Comparison of ENCODE assay signal across 8 mouse cellular contexts in the genomic region with DNA sequence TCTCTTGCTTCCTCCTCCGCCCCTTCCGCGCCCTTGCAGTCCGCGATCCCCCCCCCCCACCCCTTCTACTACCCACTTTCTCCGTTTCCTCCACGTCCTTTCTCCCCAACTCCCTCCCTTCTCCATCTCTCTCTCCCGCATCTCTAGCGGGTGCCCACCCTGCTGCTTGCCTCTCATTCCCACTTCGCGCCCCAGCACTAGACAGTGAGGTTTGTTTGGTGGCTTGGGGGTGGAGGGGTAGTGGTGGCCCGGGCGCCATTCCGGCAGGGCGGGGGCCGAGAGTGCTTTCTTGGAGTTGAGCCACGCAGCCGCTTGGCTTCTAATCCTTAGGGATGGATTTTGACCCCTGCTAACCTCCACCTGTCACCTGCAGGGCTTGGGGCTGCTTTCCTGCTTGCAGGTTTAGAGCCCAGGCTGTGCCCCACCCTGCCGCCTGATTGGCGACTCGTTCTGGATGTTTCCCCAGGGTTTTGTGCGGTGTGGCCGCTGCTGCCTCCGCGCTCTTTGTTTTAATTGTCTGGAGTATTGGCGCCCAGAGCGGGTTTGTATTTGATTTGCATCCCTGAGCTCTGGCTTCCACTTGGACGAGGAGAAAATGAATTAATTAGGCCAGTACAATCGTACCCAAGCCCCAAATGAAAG. TPM values are rescaled to one million over a fixed set of nuclear protein-coding genes. Genes with fewer than 3 reads are reported as not detected.
DNase-seq lines count a peak whose midpoint lies in the region; ATAC-seq lines count a peak whose summit lies in the region.

A gene (minus strand): TSS at position 217 of the 642 bp plus-strand sequence.

- ATAC-seq in embryonic facial prominence, embryonic 14.5 days (ENCODE audit: low read depth) = peak; percentile 37
- ATAC-seq in hematopoietic stem cell, adult 5-6 weeks (replicated peaks in 1 of 2; ENCODE audit: insufficient read depth in 1 of 2, low FRiP score in 2 of 2, low TSS enrichment in 1 of 2, low read depth in 1 of 2, poor library complexity in 2 of 2, severe bottlenecking in 2 of 2) = peak; percentile 10 to 29; a peak in 2 of 4 replicates

- peaks cover 44% of the 10 kb centered on the region for H3K27me3 ChIP-seq in embryonic facial prominence, embryonic 14.5 days (replicated peaks; ENCODE audit: control insufficient read depth, insufficient read depth, low read length)

- no peaks in the 10 kb centered on the region for H3K36me3 ChIP-seq in embryonic facial prominence, embryonic 14.5 days (ENCODE audit: control insufficient read depth, insufficient read depth, low read length)

- WGBS in embryonic facial prominence, embryonic 14.5 days = under 1% methylated on average over 22 of the region's 29 CpGs

- no peaks in the 10 kb centered on the region for H3K9me3 ChIP-seq in embryonic facial prominence, embryonic 14.5 days (ENCODE audit: control insufficient read depth, low read length)

- no peaks in the 10 kb centered on the region for H3K4me1 ChIP-seq in embryonic facial prominence, embryonic 14.5 days (ENCODE audit: control insufficient read depth, insufficient read depth, low read length)

- peak within 1 kb of the TSS; percentile 99 for H3K4me2 ChIP-seq in embryonic facial prominence, embryonic 14.5 days (ENCODE audit: low read depth, low read length)

- peak; percentile 21 to 60 for DNase-seq in adrenal gland, adult (ENCODE audit: inconsistent age in 2 of 2, low spot score in 1 of 2)
- DNase-seq in adrenal gland, adult 8-10 months = no peak
- DNase-seq in ZHBTc4 (ENCODE audit: low read depth, low spot score) = peak; percentile 57
- peak; percentile 41 for DNase-seq in embryonic facial prominence, embryonic 14.5 days (ENCODE audit: low spot score)
- DNase-seq in layer of hippocampus, postnatal 25 days (ENCODE audit: extremely low spot score in 1 of 2, low spot score in 1 of 2) = peak in 1 of 2 experiments; percentile 34
- peak; percentile 26 to 36 for DNase-seq in lung, postnatal 4 days
- peak; percentile 7 to 11 for DNase-seq in thymus, postnatal 36 days

- peak within 1 kb of the TSS; percentile 67 for H3K9ac ChIP-seq in embryonic facial prominence, embryonic 14.5 days (ENCODE audit: low read depth, low read length)

- peak within 1 kb of the TSS; percentile 62 for H3K4me3 ChIP-seq in embryonic facial prominence, embryonic 14.5 days (ENCODE audit: low read depth, low read length)

- H3K27ac ChIP-seq in embryonic facial prominence, embryonic 14.5 days (replicated peaks; ENCODE audit: low read depth, low read length) = no peak within 1 kb of the TSS

RNA-seq across cellular contexts. Expression of the gene that starts here (rescaled TPM):
- total RNA-seq in adrenal gland, adult 8-10 months (2022) = 1 to 10 TPM; 1.5 to 3.9 (median 2.1) TPM
- 5.9 and 6.9 TPM in 2 replicates for polyA plus RNA-seq in embryonic facial prominence, embryonic 14.5 days (2014; fragmentation: Nextera tagmentation; extraction: Ambion mirVana)
- total RNA-seq in hematopoietic stem cell, adult 5-6 weeks (2017) = 0.35 and 0.69 TPM in 2 replicates
- 10 to 100 TPM; 38.9 to 42.1 TPM for total RNA-seq in layer of hippocampus, postnatal 25 days (2021)

Comparison
In these comparisons a context has a peak if more than half of its experiments do, and no peak if none do; other contexts are left out.
1. RNA of the gene that starts here (total RNA-seq): 38.9 to 42.1 TPM in layer of hippocampus, postnatal 25 days; 1.5 to 3.9 TPM in adrenal gland, adult 8-10 months and 0.35 to 0.69 TPM in hematopoietic stem cell, adult 5-6 weeks; every median in the first group is over 4 times any median in the second.
2. Peak in ATAC-seq in hematopoietic stem cell, adult 5-6 weeks; RNA of the gene not detected or under 1 TPM.